Mouse (Mus musculus): ENCODE results near the gene Bptf.

Gene Bptf

DNA sequence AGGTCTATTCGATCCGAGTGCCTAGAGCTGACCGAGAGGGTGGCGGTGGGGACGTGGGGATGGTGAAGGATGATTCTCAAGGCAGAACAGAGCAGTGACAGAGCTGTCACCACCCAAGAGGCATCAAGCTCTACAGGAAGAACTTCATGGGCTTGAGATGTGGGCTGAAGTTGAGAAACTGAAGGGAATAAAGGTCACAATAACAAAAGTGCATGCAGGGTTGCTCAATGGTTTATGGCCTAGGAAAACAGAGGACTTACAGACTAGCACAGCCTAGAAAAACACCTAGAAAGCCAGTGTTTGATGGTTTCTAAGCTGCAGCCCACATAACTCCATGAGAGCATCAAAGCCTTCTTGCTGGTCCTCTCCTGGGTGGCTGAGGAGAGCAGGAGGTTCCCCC, 92.5 kb downstream of the Bptf start:
- TF ChIP-seq GATA4 (IDR thresholded peaks at IDR 0.05; ENCODE audit: insufficient replicate concordance, low read length) = no peak

DNA sequence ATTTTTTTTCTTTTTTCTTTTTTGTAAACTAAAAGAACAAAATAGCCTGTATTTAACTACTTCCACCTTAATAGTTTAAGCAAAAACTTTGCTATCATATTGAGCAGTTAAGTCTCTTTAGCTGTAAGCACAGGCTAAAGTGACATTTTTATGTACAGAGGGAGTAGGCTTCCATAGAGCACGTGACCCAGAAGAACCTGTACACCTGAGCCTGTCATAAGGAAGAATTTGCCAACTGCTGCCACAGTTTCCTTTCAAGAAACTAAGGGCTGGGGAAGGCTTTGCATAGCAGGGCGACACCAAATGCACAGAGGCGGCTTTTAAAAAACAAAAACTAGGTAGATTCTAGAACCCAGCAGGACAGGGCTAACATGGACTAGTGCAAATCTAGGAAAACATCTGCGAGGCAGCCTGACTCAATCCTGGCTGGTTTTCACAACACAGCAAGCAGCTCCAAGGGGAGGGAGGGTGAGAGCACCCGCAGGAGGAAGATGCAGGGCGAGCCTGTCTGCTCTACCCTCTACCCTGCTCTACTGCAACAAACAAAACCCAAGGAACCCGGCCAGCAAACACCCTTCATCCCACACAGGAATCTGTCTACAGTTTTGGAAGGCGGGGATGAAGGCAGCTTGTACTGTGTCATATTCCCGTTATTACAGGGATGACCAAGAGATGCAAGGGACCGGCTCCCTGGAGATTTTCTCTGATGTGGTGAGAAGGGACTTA, 97.7 kb downstream of the Bptf start:
- no peak for TF ChIP-seq GATA4 (IDR thresholded peaks at IDR 0.05; ENCODE audit: insufficient replicate concordance, low read length)

- no peak for TF ChIP-seq GATA4 (IDR thresholded peaks at IDR 0.05; ENCODE audit: insufficient replicate concordance, low read length)
Observed at GRCm38 (mm10) chr11:107031635-107032034, 100.3 kb downstream of the Bptf start.

DNA sequence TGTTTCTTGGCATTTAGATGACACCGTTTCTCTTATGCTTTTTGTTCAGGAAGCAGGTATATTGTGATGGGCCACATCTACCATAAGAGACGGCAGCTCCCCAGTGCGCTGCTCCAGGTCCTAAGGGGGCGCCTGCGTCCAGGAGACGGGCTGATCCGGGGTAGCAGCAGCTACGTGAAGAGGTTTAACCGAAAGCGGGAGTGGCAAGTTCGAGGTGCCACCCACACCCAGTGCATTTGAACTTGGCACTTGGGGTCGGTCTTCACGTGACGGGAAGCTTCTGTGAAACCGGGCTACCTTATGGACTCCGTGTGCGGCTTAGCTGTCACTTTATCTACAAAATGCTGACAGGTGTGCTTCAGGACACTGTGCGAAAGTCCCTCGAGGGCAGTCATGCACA, 102.4 kb downstream of the Bptf start:
- TF ChIP-seq GATA4 (IDR thresholded peaks at IDR 0.05; ENCODE audit: insufficient replicate concordance, low read length) = no peak

- no peak for TF ChIP-seq GATA4 (IDR thresholded peaks at IDR 0.05; ENCODE audit: insufficient replicate concordance, low read length)
Observed at GRCm38 (mm10) chr11:107028754-107029153, 103.2 kb downstream of the Bptf start.

DNA sequence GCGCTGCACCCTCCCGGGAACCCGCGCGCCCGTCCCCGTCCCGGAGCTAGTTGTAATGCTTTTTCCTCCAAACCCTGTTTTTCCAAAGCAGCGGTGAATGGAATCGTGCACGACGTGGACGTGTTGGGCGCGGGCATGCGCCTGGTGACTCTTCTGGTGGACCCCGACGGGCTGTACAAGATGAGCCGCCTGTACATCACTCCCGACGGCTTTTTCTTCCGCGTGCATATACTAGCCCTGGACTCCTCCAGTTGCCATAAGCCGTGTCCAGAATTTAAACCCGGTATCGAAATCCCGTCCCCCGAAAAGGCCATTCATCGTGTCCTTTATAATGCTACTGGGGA, 103.7 kb downstream of the Bptf start:
- TF ChIP-seq GATA4 (IDR thresholded peaks at IDR 0.05; ENCODE audit: insufficient replicate concordance, low read length) = no peak

GRCm38 (mm10) chr11:107027431-107028274, 104.3 kb downstream of the Bptf start:
- no peak for TF ChIP-seq GATA4 (IDR thresholded peaks at IDR 0.05; ENCODE audit: insufficient replicate concordance, low read length)

- no peak for TF ChIP-seq GATA4 (IDR thresholded peaks at IDR 0.05; ENCODE audit: insufficient replicate concordance, low read length)
Observed at GRCm38 (mm10) chr11:107026554-107027430, 105.1 kb downstream of the Bptf start.

DNA sequence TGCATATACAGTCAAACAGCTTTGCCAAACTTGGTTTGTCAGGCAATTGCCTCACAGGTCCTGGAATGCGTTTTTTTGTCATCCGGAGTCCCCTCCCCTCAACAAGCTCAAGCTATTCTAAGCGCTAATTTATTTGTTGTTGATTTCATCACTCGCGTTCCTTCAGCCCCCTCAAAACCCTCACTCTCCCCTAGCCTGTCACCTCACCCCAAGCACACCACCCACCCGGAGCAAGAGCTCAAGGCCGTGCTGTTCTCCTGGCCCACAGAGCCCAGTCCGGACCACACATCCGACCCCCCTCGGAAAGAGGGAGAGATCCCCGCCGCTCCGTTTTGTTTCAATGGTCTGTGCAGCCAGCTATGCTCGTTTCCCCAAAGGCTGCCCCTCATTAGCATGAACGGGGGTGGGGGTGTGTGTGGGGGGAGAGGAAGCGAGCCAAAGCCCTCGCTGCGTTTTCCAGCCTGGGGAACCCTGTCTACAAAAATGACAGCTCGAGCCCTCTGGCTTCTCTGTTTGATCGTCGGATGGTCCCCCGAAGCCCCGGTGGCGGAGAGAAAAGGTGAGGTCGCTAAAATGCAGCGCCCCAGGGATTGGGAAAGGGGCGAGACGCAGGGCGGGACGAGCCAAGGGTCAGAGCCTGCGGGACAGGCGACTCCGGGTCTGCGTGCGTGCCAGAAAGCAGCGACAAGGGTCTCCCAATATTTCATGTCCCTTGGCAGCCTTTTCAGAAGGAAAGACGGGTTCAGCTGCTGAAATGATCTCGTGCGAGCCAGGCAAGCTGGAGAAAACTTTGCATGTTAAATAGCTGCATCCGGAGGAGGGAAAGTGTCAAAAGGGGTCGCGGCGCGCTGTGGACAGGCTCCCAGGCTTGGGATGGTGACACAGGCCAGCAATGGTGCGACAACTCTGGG, 106.3 kb downstream of the Bptf start, which contains the start of gene 1810010H24Rik:
TSS of gene 1810010H24Rik (plus strand) at position 271 of the 911 bp plus-strand sequence.
- no peak for TF ChIP-seq GATA4 (IDR thresholded peaks at IDR 0.05; ENCODE audit: insufficient replicate concordance, low read length)

GRCm38 (mm10) chr11:107024406-107024805, 107.5 kb downstream of the Bptf start:
- TF ChIP-seq GATA4 (IDR thresholded peaks at IDR 0.05; ENCODE audit: insufficient replicate concordance, low read length) = no peak

GRCm38 (mm10) chr11:107022050-107022683, 109.8 kb downstream of the Bptf start:
- no peak for TF ChIP-seq GATA4 (IDR thresholded peaks at IDR 0.05; ENCODE audit: insufficient replicate concordance, low read length)

- no peak for TF ChIP-seq GATA4 (IDR thresholded peaks at IDR 0.05; ENCODE audit: insufficient replicate concordance, low read length)
Observed at GRCm38 (mm10) chr11:107019318-107019717, 112.6 kb downstream of the Bptf start.

- no peak for TF ChIP-seq GATA4 (IDR thresholded peaks at IDR 0.05; ENCODE audit: insufficient replicate concordance, low read length)
Observed at GRCm38 (mm10) chr11:107018606-107019005, 113.3 kb downstream of the Bptf start.

DNA sequence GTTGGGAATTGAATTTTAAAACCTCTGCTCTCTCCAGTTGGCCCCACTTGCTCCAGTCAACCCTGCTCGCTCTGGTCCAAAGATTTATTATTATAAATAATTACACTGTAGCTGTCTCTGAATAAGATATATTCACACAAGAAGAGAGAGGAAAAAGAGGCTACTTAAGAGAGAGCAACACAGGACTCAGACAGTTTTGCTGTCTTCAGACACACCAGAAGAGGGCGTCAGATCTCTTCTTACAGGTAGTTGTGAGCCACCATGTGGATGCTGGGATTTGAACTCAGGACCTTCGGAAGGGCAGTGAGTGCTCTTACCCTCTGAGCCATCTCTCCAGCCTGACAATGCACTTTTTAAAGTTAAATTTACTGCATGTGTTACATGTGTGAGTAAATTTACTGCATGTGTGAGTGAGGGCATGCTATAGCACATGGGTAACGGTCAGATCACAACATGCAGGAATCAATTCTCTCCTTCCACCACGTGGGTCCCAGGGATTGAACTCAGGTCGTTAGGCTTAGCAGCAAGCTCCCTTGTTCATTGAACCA, 114.5 kb downstream of the Bptf start:
- no peak for TF ChIP-seq GATA4 (IDR thresholded peaks at IDR 0.05; ENCODE audit: insufficient replicate concordance, low read length)

Measured in liver, adult (tissue).